Mouse (Mus musculus) cortical plate, adult 2 months (tissue): ENCODE results near the gene Pnpo.

Experiments
- CTCF ChIP-seq: fragments of 200-500 bp; IDR thresholded peaks from 2 replicates; pipeline ENCODE4 v1.5.1; 2011; ENCODE audit warnings: mild to moderate bottlenecking, control low read depth, low read length; ENCODE audit not compliant: insufficient read depth; ENCODE audit errors: extremely low read depth
- POLR2A ChIP-seq: fragments of 200-500 bp; IDR thresholded peaks from 2 replicates; pipeline ENCODE4 v1.6.1; 2011; ENCODE audit warnings: mild to moderate bottlenecking, low read length, control low read depth; ENCODE audit not compliant: insufficient read depth; ENCODE audit errors: extremely low read depth

GRCm38 (mm10) chr11:96893203-96893842 is 50.5 kb downstream of the Pnpo start:
- TF ChIP-seq CTCF (no peak), POLR2A (no peak)
